Mouse (Mus musculus): ENCODE results near the gene H2afj. TPM values are rescaled to one million over a fixed set of nuclear protein-coding genes. Genes with fewer than 3 reads are reported as not detected.

The H2afj gene
- total RNA-seq (2021): 10 to 100 TPM; 12.4 to 13.8 TPM
- long read RNA-seq, experiment 1, transcript H2afj-201 (1 exons, 1,831 nt): major isoform, 22 of 23 reads
- long read RNA-seq, experiment 1, partial matches to known transcripts: 0 of 23 reads
- long read RNA-seq, experiment 1, other reads (novel, unspliced or antisense): 0 of 23 reads
- long read RNA-seq, experiment 2, transcript H2afj-201 (1 exons, 1,831 nt): major isoform, 45 of 45 reads
- long read RNA-seq, experiment 2, partial matches to known transcripts: 0 of 45 reads
- long read RNA-seq, experiment 2, other reads (novel, unspliced or antisense): 0 of 45 reads

- DNase-seq: peak; percentile 99
- H3K27ac ChIP-seq: peak within 1 kb of the TSS; percentile 90
- H3K4me3 ChIP-seq: peak within 1 kb of the TSS; percentile 93
- no peak for TF ChIP-seq CTCF (IDR thresholded peaks at IDR 0.05)
- intact Hi-C loops (cut with DNase I): loop anchor here (10.0 kb wide), 1 partner anchor 263 kb away; no protein-coding TSS in a partner anchor
These were observed at the start of gene H2afj for GRCm38 (mm10) chr6:136808014-136808417. H2afj (plus strand) TSS chr6:136808244.

GRCm38 (mm10) chr6:136763912-136764311 is 44.1 kb upstream of the H2afj start:
- no peak for TF ChIP-seq CTCF (IDR thresholded peaks at IDR 0.05)
- DNase-seq: no peak
- Histone ChIP-seq H3K4me3 (no peak overlapping the region), H3K27ac (no peak overlapping the region)
- intact Hi-C loops (cut with DNase I): no loop called here

GRCm38 (mm10) chr6:136769143-136769542 is 38.9 kb upstream of the H2afj start:
- TF ChIP-seq CTCF (IDR thresholded peaks at IDR 0.05): no peak
- intact Hi-C loops (cut with DNase I): no loop called here
- DNase-seq: no peak
- Histone ChIP-seq H3K4me3 (no peak overlapping the region), H3K27ac (no peak overlapping the region)

- H3K27ac ChIP-seq: no peak overlapping the region
- no peak overlapping the region for H3K4me3 ChIP-seq
- intact Hi-C loops (cut with DNase I): no loop called here
- no peak for DNase-seq
- no peak for TF ChIP-seq CTCF (IDR thresholded peaks at IDR 0.05)
These were observed 38.2 kb upstream of the H2afj start for GRCm38 (mm10) chr6:136769859-136770258.

- intact Hi-C loops (cut with DNase I): no loop called here
- no peak for DNase-seq
- Histone ChIP-seq H3K4me3 (no peak overlapping the region), H3K27ac (no peak overlapping the region)
- no peak for TF ChIP-seq CTCF (IDR thresholded peaks at IDR 0.05)
These were observed 31.7 kb upstream of the H2afj start for GRCm38 (mm10) chr6:136776392-136776791.

- DNase-seq: no peak
- TF ChIP-seq CTCF (IDR thresholded peaks at IDR 0.05): no peak
- intact Hi-C loops (cut with DNase I): no loop called here
- Histone ChIP-seq H3K27ac (no peak within 1 kb of the TSS), H3K4me3 (no peak within 1 kb of the TSS)
These were observed 26.6 kb upstream of the H2afj start, which contains the start of gene Gucy2c for GRCm38 (mm10) chr6:136781377-136781986. Gucy2c (minus strand) TSS chr6:136781765.

GRCm38 (mm10) chr6:136782146-136782545 is 25.9 kb upstream of the H2afj start:
- no peak for DNase-seq
- H3K27ac ChIP-seq: no peak overlapping the region
- intact Hi-C loops (cut with DNase I): no loop called here
- TF ChIP-seq CTCF (IDR thresholded peaks at IDR 0.05): no peak
- H3K4me3 ChIP-seq: no peak overlapping the region

GRCm38 (mm10) chr6:136782761-136783160 is 25.3 kb upstream of the H2afj start:
- no peak for TF ChIP-seq CTCF (IDR thresholded peaks at IDR 0.05)
- intact Hi-C loops (cut with DNase I): no loop called here
- no peak overlapping the region for H3K27ac ChIP-seq
- no peak overlapping the region for H3K4me3 ChIP-seq
- no peak for DNase-seq

- DNase-seq: peak; percentile 58
- no peak overlapping the region for H3K4me3 ChIP-seq
- TF ChIP-seq CTCF (IDR thresholded peaks at IDR 0.05): no peak
- H3K27ac ChIP-seq: peak overlapping the region; percentile 48
- intact Hi-C loops (cut with DNase I): no loop called here
These were observed 18.6 kb upstream of the H2afj start for GRCm38 (mm10) chr6:136789391-136789971.

- no peak for TF ChIP-seq CTCF (IDR thresholded peaks at IDR 0.05)
- DNase-seq: no peak
- peak overlapping the region; percentile 54 for H3K4me3 ChIP-seq
- H3K27ac ChIP-seq: no peak overlapping the region
- intact Hi-C loops (cut with DNase I): no loop called here
These were observed 14.9 kb upstream of the H2afj start for GRCm38 (mm10) chr6:136792884-136793758.

GRCm38 (mm10) chr6:136793831-136794525 is 14.1 kb upstream of the H2afj start:
- peak overlapping the region; percentile 54 for H3K4me3 ChIP-seq
- no peak for TF ChIP-seq CTCF (IDR thresholded peaks at IDR 0.05)
- DNase-seq: no peak
- intact Hi-C loops (cut with DNase I): no loop called here
- H3K27ac ChIP-seq: no peak overlapping the region

- TF ChIP-seq CTCF (IDR thresholded peaks at IDR 0.05): no peak
- no peak overlapping the region for H3K27ac ChIP-seq
- intact Hi-C loops (cut with DNase I): no loop called here
- H3K4me3 ChIP-seq: no peak overlapping the region
- no peak for DNase-seq
These were observed 12.9 kb upstream of the H2afj start for GRCm38 (mm10) chr6:136795110-136795509.

All from gastrocnemius, adult 2 months (tissue).